Mouse (Mus musculus) kidney, postnatal 0 days (tissue): ENCODE data around the gene Fndc3b. TPM values are rescaled to one million over a fixed set of nuclear protein-coding genes. Genes with fewer than 3 reads are reported as not detected.

ENCODE experiments used
- ATAC-seq: fragments of 200-750 bp; cut with Nextera tagmentation; replicated peaks from 2 replicates; pipeline ENCODE4 v1.8.0; 2017; ENCODE audit warnings: low read depth, moderate number of reproducible peaks, moderate TSS enrichment, moderate library complexity; ENCODE audit not compliant: low FRiP score
- DNase-seq: peaks from one replicate; pipeline ENCODE4 v3.0.0-alpha.2; 2016; ENCODE audit warnings: low spot score
- H3K27ac ChIP-seq: fragments of 300-500 bp; sonication (generic); 2 replicates; pipeline ENCODE4 v1.5.1; 2014; ENCODE audit warnings: mild to moderate bottlenecking
- H3K27me3 ChIP-seq: fragments of 300-500 bp; sonication (generic); 2 replicates; pipeline ENCODE4 v1.6.1; 2014; ENCODE audit warnings: low read length, mixed read lengths; ENCODE audit not compliant: insufficient read depth
- H3K36me3 ChIP-seq: fragments of 300-500 bp; sonication (generic); 2 replicates; pipeline ENCODE4 v1.6.1; 2014; ENCODE audit warnings: low read length, mixed read lengths; ENCODE audit not compliant: insufficient read depth
- H3K4me1 ChIP-seq: fragments of 300-500 bp; sonication (generic); replicated peaks from 2 replicates; pipeline ENCODE4 v1.6.1; 2014; ENCODE audit warnings: antibody characterized with exemption, low read length, mixed read lengths; ENCODE audit not compliant: insufficient read depth
- H3K4me2 ChIP-seq: fragments of 300-500 bp; sonication (generic); 2 replicates; pipeline ENCODE4 v1.6.1; 2014; ENCODE audit warnings: mild to moderate bottlenecking, low read length, moderate library complexity, mixed read lengths
- H3K4me3 ChIP-seq: fragments of 300-500 bp; sonication (generic); replicated peaks from 2 replicates; pipeline ENCODE4 v1.5.1; 2014; ENCODE audit warnings: low read depth, low read length
- H3K9ac ChIP-seq: fragments of 300-500 bp; sonication (generic); 2 replicates; pipeline ENCODE4 v1.6.1; 2014; ENCODE audit warnings: low read depth, low read length
- H3K9me3 ChIP-seq: fragments of 300-500 bp; sonication (generic); replicated peaks from 2 replicates; pipeline ENCODE4 v1.6.1; 2016; ENCODE audit warnings: low read length, inconsistent platforms, mixed read lengths
- CTCF ChIP-seq: IDR thresholded peaks from 2 replicates; pipeline ENCODE4 v1.5.1; 2016; ENCODE audit warnings: antibody characterized with exemption, low read depth, mild to moderate bottlenecking, moderate library complexity
- WGBS: fragments of 180-500 bp; shearing (Covaris S2); extraction: QIAGEN DNeasy Blood & Tissue Kit; methylation state at CpG from one replicate; pipeline ENCODE4 v1.1.7; 2014; 5-methylcytosine and 5-hydroxymethylcytosine counted together
- polyA plus RNA-seq: library from polyadenylated mRNA; unstranded; fragments of >200 nt; fragmentation: Nextera tagmentation; extraction: Ambion mirVana; gene quantifications from 2 replicates; pipeline ENCODE4 v1.2.1, GENCODE M21; 2015

The Fndc3b gene
- polyA plus RNA-seq, 1 experiment from 2014 or later, result 23.1 TPM

GRCm38 (mm10) chr3:27565314-27565713 lies 145.8 kb downstream of the Fndc3b start:
- H3K4me1 ChIP-seq, result peaks cover 2% of the 10 kb centered on the region; the same call in 1 of the 2 replicates
- ATAC-seq, result no peak

GRCm38 (mm10) chr3:27563047-27563624 lies 148.0 kb downstream of the Fndc3b start:
- H3K4me2 ChIP-seq, result no peak overlapping the region
- WGBS, result 82% methylated on average over 5 of the region's 5 CpGs
- DNase-seq (no peak), ATAC-seq (no peak)
- no peak overlapping the region for H3K9ac ChIP-seq
- H3K36me3 ChIP-seq, result 0 out of 2 replicates have a peak, but pooled peaks cover 1% of the 10 kb centered on the region
- no peak overlapping the region for H3K27ac ChIP-seq
- no peaks in the 10 kb centered on the region for H3K9me3 ChIP-seq
- peaks cover 3% of the 10 kb centered on the region; the same call in 1 of the 2 replicates for H3K4me1 ChIP-seq
- no peak overlapping the region for H3K4me3 ChIP-seq
- no peak for TF ChIP-seq CTCF
- no peaks in the 10 kb centered on the region for H3K27me3 ChIP-seq

More at GRCm38 (mm10) chr3:27565314-27565713, 145.8 kb downstream of the Fndc3b start:
- no peak for DNase-seq
- H3K9ac ChIP-seq, result no peak overlapping the region
- H3K27ac ChIP-seq, result no peak overlapping the region
- no peaks in the 10 kb centered on the region for H3K36me3 ChIP-seq
- no peak overlapping the region for H3K4me3 ChIP-seq
- no peak overlapping the region for H3K4me2 ChIP-seq
- 79% methylated on average over 4 of the region's 4 CpGs for WGBS
- H3K9me3 ChIP-seq, result no peaks in the 10 kb centered on the region
- no peaks in the 10 kb centered on the region for H3K27me3 ChIP-seq
- no peak for TF ChIP-seq CTCF

DNA sequence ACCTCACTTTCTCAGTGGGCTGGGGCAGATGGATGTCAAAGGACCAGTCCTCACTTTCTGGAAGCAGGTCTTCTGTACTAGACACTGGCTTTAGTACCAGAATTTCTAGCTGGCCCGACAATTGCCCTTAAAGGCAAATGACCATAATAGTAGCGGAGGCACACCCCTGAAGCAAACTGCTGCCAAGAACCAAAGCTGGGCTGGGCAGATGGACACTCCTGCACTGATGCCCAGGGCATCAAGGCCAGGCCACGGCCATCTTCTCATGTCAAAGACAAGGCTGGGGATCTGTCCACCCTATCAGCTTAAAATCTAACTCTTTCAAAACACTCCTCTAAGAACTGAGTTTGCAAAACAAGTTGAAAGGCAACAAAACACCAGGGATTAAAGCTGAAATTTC lies 148.6 kb downstream of the Fndc3b start:
- H3K9ac ChIP-seq, result no peak overlapping the region
- H3K9me3 ChIP-seq, result no peaks in the 10 kb centered on the region
- no peak for ATAC-seq

DNA sequence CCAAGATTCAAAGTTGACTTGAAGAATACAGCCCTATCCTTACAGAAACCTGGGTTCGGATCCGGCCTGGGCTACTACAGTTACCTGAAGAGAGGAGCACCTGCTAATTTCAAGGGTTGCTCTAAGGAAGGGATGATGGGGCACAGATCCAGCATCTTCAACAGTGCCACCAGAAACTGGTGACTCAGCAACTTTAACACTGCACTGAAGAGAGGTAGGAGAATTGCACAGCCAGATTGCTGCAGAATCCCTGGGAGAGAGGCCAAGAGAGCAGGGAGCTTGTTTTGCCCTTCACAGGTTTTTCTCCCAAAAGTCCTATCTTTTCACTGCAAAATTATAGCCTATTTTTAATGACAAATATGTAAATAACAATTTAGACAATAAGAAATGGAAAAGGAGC lies 149.2 kb downstream of the Fndc3b start:
- Histone ChIP-seq H3K4me1 (peaks cover 10% of the 10 kb centered on the region; the same call in 1 of the 2 replicates), H3K4me2 (no peak overlapping the region), H3K36me3 (0 out of 2 replicates have a peak, but pooled peaks cover 3% of the 10 kb centered on the region), H3K27ac (no peak overlapping the region), H3K9ac (no peak overlapping the region), H3K4me3 (no peak overlapping the region), H3K9me3 (no peaks in the 10 kb centered on the region), H3K27me3 (no peaks in the 10 kb centered on the region)
- 91% methylated on average over 2 of the region's 2 CpGs for WGBS
- DNase-seq (no peak), ATAC-seq (no peak)
- TF ChIP-seq CTCF, result no peak

More for the DNA sequence above, 148.6 kb downstream of the Fndc3b start:
- 73% methylated on average over 3 of the region's 3 CpGs for WGBS
- DNase-seq, result no peak
- Histone ChIP-seq H3K27ac (no peak overlapping the region), H3K4me1 (peaks cover 7% of the 10 kb centered on the region; the same call in 1 of the 2 replicates), H3K36me3 (0 out of 2 replicates have a peak, but pooled peaks cover 3% of the 10 kb centered on the region), H3K4me3 (no peak overlapping the region), H3K4me2 (no peak overlapping the region), H3K27me3 (no peaks in the 10 kb centered on the region)
- no peak for TF ChIP-seq CTCF

GRCm38 (mm10) chr3:27559316-27559715 lies 151.8 kb downstream of the Fndc3b start:
- ATAC-seq (no peak), DNase-seq (no peak)
- H3K36me3 ChIP-seq, result 0 out of 2 replicates have a peak, but pooled peaks cover 3% of the 10 kb centered on the region
- no peak overlapping the region for H3K9ac ChIP-seq
- no peaks in the 10 kb centered on the region for H3K27me3 ChIP-seq
- H3K4me2 ChIP-seq, result no peak overlapping the region
- TF ChIP-seq CTCF, result no peak
- peaks cover 8% of the 10 kb centered on the region; the same call in 1 of the 2 replicates for H3K4me1 ChIP-seq
- no peak overlapping the region for H3K27ac ChIP-seq
- H3K4me3 ChIP-seq, result no peak overlapping the region
- WGBS, result 62% methylated on average over 4 of the region's 4 CpGs
- no peaks in the 10 kb centered on the region for H3K9me3 ChIP-seq

DNA sequence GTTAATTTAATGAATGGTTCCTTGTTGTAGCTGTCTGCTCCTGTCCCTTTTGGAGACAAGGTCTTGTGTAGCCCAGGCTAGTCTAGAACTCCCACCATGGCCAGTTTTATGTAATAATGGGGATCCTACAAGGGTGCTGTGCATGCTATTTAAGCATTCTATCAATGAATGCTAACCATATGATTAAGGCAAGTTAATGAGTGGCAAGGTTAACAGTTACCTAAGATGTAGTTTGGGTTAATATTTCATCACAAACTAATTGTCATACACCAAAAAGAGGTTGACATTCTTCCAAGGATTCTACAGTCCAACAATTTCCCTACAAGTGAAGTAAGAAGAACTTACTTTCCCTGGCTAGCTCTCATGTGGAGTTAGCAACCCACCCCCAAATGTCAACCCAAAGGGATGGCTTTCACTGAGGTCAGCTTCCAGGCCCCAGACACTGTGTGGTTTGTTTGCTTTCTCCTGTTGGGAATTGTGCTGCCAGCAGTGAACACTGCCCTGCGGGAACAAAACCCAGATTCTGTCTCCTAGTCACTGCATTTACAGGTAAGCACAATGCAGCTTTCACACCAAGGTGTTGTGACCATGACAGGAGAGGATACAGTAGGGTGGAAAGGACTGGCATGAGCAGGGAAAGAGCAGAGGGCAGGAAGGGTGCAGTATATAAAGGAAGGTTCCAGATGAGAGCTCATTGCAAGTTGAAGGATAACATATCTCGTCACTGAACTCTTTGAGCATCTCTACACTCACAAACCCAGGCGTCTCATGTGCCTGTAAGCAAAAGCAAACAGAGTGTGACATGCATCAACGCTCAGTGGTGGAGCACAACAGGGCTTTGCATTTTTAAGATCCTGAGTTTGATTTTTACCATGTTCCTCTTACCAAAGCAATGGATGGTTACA lies 153.8 kb downstream of the Fndc3b start:
- Histone ChIP-seq H3K36me3 (0 out of 2 replicates have a peak, but pooled peaks cover 3% of the 10 kb centered on the region), H3K4me2 (0 out of 2 replicates have a peak overlapping the region, but pooled peaks have one; percentile 21), H3K27ac (peak overlapping the region; percentile 88), H3K4me3 (no peak overlapping the region), H3K27me3 (no peaks in the 10 kb centered on the region), H3K9me3 (no peaks in the 10 kb centered on the region), H3K4me1 (peaks cover 8% of the 10 kb centered on the region; the same call in 1 of the 2 replicates), H3K9ac (no peak overlapping the region)
- peak; percentile 38 for DNase-seq
- 45% methylated on average over 4 of the region's 4 CpGs for WGBS
- ATAC-seq, result peak; percentile 71
- no peak for TF ChIP-seq CTCF
